Mouse (Mus musculus) forebrain, postnatal 0 days (tissue): ENCODE results near the gene Chic2. TPM values are rescaled to one million over a fixed set of nuclear protein-coding genes. Genes with fewer than 3 reads are reported as not detected.

Experiments used
- ATAC-seq: fragments of 200-750 bp; cut with Nextera tagmentation; 2 replicates; pipeline ENCODE4 v1.8.0; 2017; ENCODE audit warnings: mild to moderate bottlenecking, moderate library complexity
- DNase-seq: peaks from one replicate; pipeline ENCODE4 v3.0.0-alpha.2; 2015
- H3K27ac ChIP-seq: fragments of 300-500 bp; sonication (generic); 2 replicates; pipeline ENCODE4 v1.5.1; 2014; ENCODE audit warnings: low read depth, mild to moderate bottlenecking, antibody characterized with exemption, low read length, moderate library complexity, mixed read lengths
- H3K27me3 ChIP-seq: fragments of 300-500 bp; sonication (generic); 2 replicates; pipeline ENCODE4 v1.6.1; 2014; ENCODE audit warnings: mild to moderate bottlenecking, low read length, mixed read lengths; ENCODE audit not compliant: insufficient read depth
- H3K36me3 ChIP-seq: fragments of 300-500 bp; sonication (generic); 2 replicates; pipeline ENCODE4 v1.6.1; 2014; ENCODE audit warnings: mild to moderate bottlenecking, moderate library complexity; ENCODE audit not compliant: insufficient read depth
- H3K4me1 ChIP-seq: fragments of 300-500 bp; sonication (generic); 2 replicates; pipeline ENCODE4 v1.6.1; 2014; ENCODE audit warnings: antibody characterized with exemption; ENCODE audit not compliant: insufficient read depth
- H3K4me2 ChIP-seq: fragments of 300-500 bp; sonication (generic); 2 replicates; pipeline ENCODE4 v1.6.1; 2014; ENCODE audit warnings: low read depth, mild to moderate bottlenecking, moderate library complexity
- H3K4me3 ChIP-seq: fragments of 300-500 bp; sonication (generic); 2 replicates; pipeline ENCODE4 v1.5.1; 2014; ENCODE audit warnings: low read depth, low read length, mixed read lengths
- H3K9ac ChIP-seq: fragments of 300-500 bp; sonication (generic); 2 replicates; pipeline ENCODE4 v1.6.1; 2014; ENCODE audit warnings: mild to moderate bottlenecking
- H3K9me3 ChIP-seq: fragments of 300-500 bp; sonication (generic); 2 replicates; pipeline ENCODE4 v1.6.1; 2016; ENCODE audit warnings: low read length
- CTCF ChIP-seq: sonication (generic); IDR thresholded peaks from 2 replicates; pipeline ENCODE4 v1.5.1; 2016; ENCODE audit warnings: antibody characterized with exemption, control low read depth, low read depth
- WGBS: fragments of 180-500 bp; shearing (Covaris S2); extraction: QIAGEN DNeasy Blood & Tissue Kit; methylation state at CpG from one replicate; pipeline ENCODE4 v1.1.7; 2014; 5-methylcytosine and 5-hydroxymethylcytosine counted together
- polyA plus RNA-seq: library from polyadenylated mRNA; unstranded; fragments of >200 nt; fragmentation: Nextera tagmentation; extraction: Ambion mirVana; gene quantifications from 2 replicates; pipeline ENCODE4 v1.2.1, GENCODE M21; 2015
- total RNA-seq: library from RNA; depleted of rRNA; stranded (reverse); fragments of >200 nt; gene quantifications from 2 replicates; pipeline ENCODE4 v1.2.3, GENCODE M21; 2014

Chic2 gene
- total and polyA plus RNA-seq, 2 experiments from 2014 or later, result 37.7 to 39.1 TPM

- Histone ChIP-seq H3K4me1 (0 out of 2 replicates have a peak, but pooled peaks cover 8% of the 10 kb centered on the region), H3K9ac (no peak overlapping the region), H3K9me3 (no peaks in the 10 kb centered on the region), H3K27ac (no peak overlapping the region), H3K4me3 (no peak overlapping the region), H3K4me2 (no peak overlapping the region), H3K27me3 (no peaks in the 10 kb centered on the region), H3K36me3 (no peaks in the 10 kb centered on the region)
- DNase-seq, result no peak
- 91% methylated on average over 7 of the region's 7 CpGs for WGBS
- no peak for TF ChIP-seq CTCF
- no peak for ATAC-seq
Observed at GRCm38 (mm10) chr5:74975507-74975906, 69.1 kb downstream of the Chic2 start.

GRCm38 (mm10) chr5:74974726-74975411 lies 69.7 kb downstream of the Chic2 start:
- no peaks in the 10 kb centered on the region for H3K9me3 ChIP-seq
- ATAC-seq (no peak), DNase-seq (no peak)
- no peaks in the 10 kb centered on the region for H3K27me3 ChIP-seq
- 42% methylated on average over 12 of the region's 12 CpGs for WGBS
- H3K4me2 ChIP-seq, result no peak overlapping the region
- TF ChIP-seq CTCF, result no peak
- H3K4me3 ChIP-seq, result no peak overlapping the region
- no peak overlapping the region for H3K27ac ChIP-seq
- H3K36me3 ChIP-seq, result no peaks in the 10 kb centered on the region
- H3K4me1 ChIP-seq, result 0 out of 2 replicates have a peak, but pooled peaks cover 4% of the 10 kb centered on the region
- no peak overlapping the region for H3K9ac ChIP-seq

- DNase-seq (no peak), ATAC-seq (no peak)
- TF ChIP-seq CTCF, result no peak
- Histone ChIP-seq H3K9ac (no peak overlapping the region), H3K27ac (no peak overlapping the region), H3K27me3 (no peaks in the 10 kb centered on the region), H3K4me3 (no peak overlapping the region), H3K9me3 (no peaks in the 10 kb centered on the region), H3K36me3 (no peaks in the 10 kb centered on the region), H3K4me2 (no peak overlapping the region), H3K4me1 (no peaks in the 10 kb centered on the region)
- 64% methylated on average over 22 of the region's 22 CpGs for WGBS
Observed at GRCm38 (mm10) chr5:74974061-74974581, 70.5 kb downstream of the Chic2 start.

GRCm38 (mm10) chr5:74971418-74971817 lies 73.2 kb downstream of the Chic2 start:
- H3K4me1 ChIP-seq, result no peaks in the 10 kb centered on the region; the same call in 1 of the 2 replicates

GRCm38 (mm10) chr5:74969341-74969740 lies 75.2 kb downstream of the Chic2 start:
- WGBS, result 82% methylated on average over 6 of the region's 6 CpGs
- H3K9me3 ChIP-seq, result no peaks in the 10 kb centered on the region

More at GRCm38 (mm10) chr5:74971418-74971817, 73.2 kb downstream of the Chic2 start:
- Histone ChIP-seq H3K27ac (no peak overlapping the region), H3K4me3 (no peak overlapping the region), H3K36me3 (no peaks in the 10 kb centered on the region), H3K27me3 (no peaks in the 10 kb centered on the region), H3K9me3 (no peaks in the 10 kb centered on the region), H3K9ac (no peak overlapping the region), H3K4me2 (no peak overlapping the region)
- DNase-seq (no peak), ATAC-seq (no peak)
- TF ChIP-seq CTCF, result no peak
- 74% methylated on average over 7 of the region's 7 CpGs for WGBS

GRCm38 (mm10) chr5:74967882-74968281 lies 76.7 kb downstream of the Chic2 start:
- Histone ChIP-seq H3K9ac (no peak overlapping the region), H3K27me3 (no peaks in the 10 kb centered on the region), H3K4me2 (no peak overlapping the region), H3K4me3 (no peak overlapping the region), H3K4me1 (no peaks in the 10 kb centered on the region; the same call in 1 of the 2 replicates), H3K36me3 (no peaks in the 10 kb centered on the region), H3K9me3 (no peaks in the 10 kb centered on the region), H3K27ac (no peak overlapping the region)
- no peak for TF ChIP-seq CTCF
- WGBS, result 77% methylated on average over 3 of the region's 3 CpGs
- peak; percentile 36 for DNase-seq
- peak; percentile 25; the same call in 1 of the 2 replicates for ATAC-seq

More at GRCm38 (mm10) chr5:74969341-74969740, 75.2 kb downstream of the Chic2 start:
- Histone ChIP-seq H3K27ac (no peak overlapping the region), H3K36me3 (no peaks in the 10 kb centered on the region), H3K9ac (no peak overlapping the region), H3K4me3 (no peak overlapping the region), H3K4me1 (no peaks in the 10 kb centered on the region; the same call in 1 of the 2 replicates), H3K4me2 (no peak overlapping the region), H3K27me3 (no peaks in the 10 kb centered on the region)
- no peak for TF ChIP-seq CTCF
- DNase-seq (no peak), ATAC-seq (no peak)

GRCm38 (mm10) chr5:74966891-74967290 lies 77.7 kb downstream of the Chic2 start:
- Histone ChIP-seq H3K36me3 (no peaks in the 10 kb centered on the region), H3K9me3 (no peaks in the 10 kb centered on the region), H3K4me1 (no peaks in the 10 kb centered on the region; the same call in 1 of the 2 replicates), H3K9ac (no peak overlapping the region), H3K4me3 (no peak overlapping the region), H3K27me3 (no peaks in the 10 kb centered on the region), H3K27ac (no peak overlapping the region), H3K4me2 (peak overlapping the region; percentile 23; the same call in 1 of the 2 replicates)
- DNase-seq, result peak; percentile 32
- 20% methylated on average over 10 of the region's 10 CpGs for WGBS
- TF ChIP-seq CTCF, result no peak
- no peak for ATAC-seq
